ENCODE assay signal across 21 mouse cellular contexts in genomic region chr1:183414081-183414727, GRCm38 (mm10). TPM values are rescaled to one million over a fixed set of nuclear protein-coding genes. Genes with fewer than 3 reads are reported as not detected.
A peak's percentile ranks its signal among the peaks of the same experiment; 100 is the strongest.
DNase-seq lines count a peak whose midpoint lies in the region; ATAC-seq and TF ChIP-seq lines count a peak whose summit lies in the region.
"Had no signal": no experiment of that assay in that cellular context is flagged by ENCODE, and none has a peak within 500 bp of the region (broad histone marks: within the 10 kb centered on the region; RNA-seq: fewer than 3 reads in every experiment).

No protein-coding gene starts in this region.

- ATAC-seq in intestine, postnatal 0 days = peak; percentile 16; the same call in 1 of the 2 replicates
- ATAC-seq in intestine, embryonic 15.5 days = no peak
- ATAC-seq: forebrain, embryonic 14.5 days; intestine, embryonic 16.5 days had no signal

- H3K27me3 ChIP-seq in intestine, postnatal 0 days (replicated peaks; ENCODE audit: control insufficient read depth, insufficient read depth, low read length) = no peaks in the 10 kb centered on the region
- H3K27me3 ChIP-seq in intestine, embryonic 15.5 days (replicated peaks) = no peaks in the 10 kb centered on the region
- H3K27me3 ChIP-seq: heart, embryonic 15.5 days had no signal

- no peak overlapping the region for H3K4me3 ChIP-seq in intestine, postnatal 0 days (ENCODE audit: low read depth, low read length)
- no peak overlapping the region for H3K4me3 ChIP-seq in intestine, embryonic 15.5 days (replicated peaks)
- H3K4me3 ChIP-seq: heart, adult 2 months; heart, embryonic 15.5 days; hindbrain, embryonic 10.5 days had no signal

- TF ChIP-seq CTCF in intestine, postnatal 0 days (IDR thresholded peaks at IDR 0.05; ENCODE audit: low read depth) = no peak

- H3K4me2 ChIP-seq in intestine, postnatal 0 days (replicated peaks; ENCODE audit: low read depth) = no peak overlapping the region
- no peak overlapping the region for H3K4me2 ChIP-seq in intestine, embryonic 15.5 days (replicated peaks)
- H3K4me2 ChIP-seq: heart, embryonic 11.5 days; heart, embryonic 15.5 days; hindbrain, embryonic 14.5 days had no signal

- no peak overlapping the region for H3K9ac ChIP-seq in intestine, postnatal 0 days (ENCODE audit: low read depth, low read length)
- H3K9ac ChIP-seq in intestine, embryonic 15.5 days = no peak overlapping the region
- H3K9ac ChIP-seq: heart, embryonic 15.5 days; hindbrain, embryonic 14.5 days had no signal

- intact Hi-C loops in heart, postnatal 36 days (cut with DNase I) = no loop called here

- H3K9me3 ChIP-seq in intestine, postnatal 0 days (ENCODE audit: control insufficient read depth) = no peaks in the 10 kb centered on the region
- H3K9me3 ChIP-seq in intestine, embryonic 15.5 days = no peaks in the 10 kb centered on the region
- H3K9me3 ChIP-seq: heart, embryonic 15.5 days; hindbrain, embryonic 10.5 days had no signal

- H3K4me1 ChIP-seq in intestine, postnatal 0 days (replicated peaks; ENCODE audit: control insufficient read depth, insufficient read depth, low read length) = no peaks in the 10 kb centered on the region
- no peaks in the 10 kb centered on the region for H3K4me1 ChIP-seq in intestine, embryonic 15.5 days (replicated peaks)
- H3K4me1 ChIP-seq: heart, embryonic 15.5 days; hindbrain, embryonic 10.5 days had no signal

- DNase-seq in 416B (ENCODE audit: low read depth) = peak; percentile 60
- DNase-seq in Muller cell, postnatal 12 days (ENCODE audit: inconsistent ontology term) = peak; percentile 16
- DNase-seq in heart, postnatal 36 days = no peak
- no peak for DNase-seq in embryo, embryonic 9.5 days (ENCODE audit: extremely low spot score)
- DNase-seq: adrenal gland, adult 2 months; adrenal gland, postnatal 25 days; cerebellum, adult 18-20 months; cerebellum, adult 9-11 months; cerebellum, postnatal 36 days; gastrocnemius, postnatal 14 days; heart, adult 2 months; heart, postnatal 14 days had no signal

- no peak overlapping the region for H3K27ac ChIP-seq in intestine, postnatal 0 days (ENCODE audit: low read depth, low read length)
- no peak overlapping the region for H3K27ac ChIP-seq in intestine, embryonic 15.5 days
- H3K27ac ChIP-seq: heart, adult 2 months; heart, embryonic 15.5 days; hindbrain, embryonic 10.5 days; hindbrain, embryonic 14.5 days had no signal

- 87% methylated on average over 15 of the region's 15 CpGs for WGBS in intestine, postnatal 0 days
- WGBS in intestine, embryonic 15.5 days = 87% methylated on average over 15 of the region's 15 CpGs

- H3K36me3 ChIP-seq in intestine, postnatal 0 days (ENCODE audit: control insufficient read depth, insufficient read depth) = peaks cover 25% of the 10 kb centered on the region
- H3K36me3 ChIP-seq in intestine, embryonic 15.5 days = peaks cover 11% of the 10 kb centered on the region

RNA-seq across cellular contexts. Expression of gene Hhipl2, which starts 3.8 kb away (rescaled TPM):
- polyA plus RNA-seq in intestine, postnatal 0 days (2015; fragmentation: Nextera tagmentation; extraction: Ambion mirVana) = not detected in 2 replicates
- polyA plus RNA-seq in intestine, embryonic 15.5 days (2015; fragmentation: Nextera tagmentation; extraction: Ambion mirVana) = not detected in 2 replicates
- under 1 TPM in 1 of 2 experiments, not detected in 1; 0.14 TPM for total RNA-seq in heart, postnatal 36 days (2021)
- total RNA-seq: adrenal gland, adult 2 months; adrenal gland, postnatal 25 days; gastrocnemius, adult 18-20 months; heart, adult 2 months had no signal

RNA-seq across cellular contexts. Expression of gene Taf1a, which starts 25.4 kb away (rescaled TPM):
- 5.3 and 6.2 TPM in 2 replicates for polyA plus RNA-seq in intestine, postnatal 0 days (2015; fragmentation: Nextera tagmentation; extraction: Ambion mirVana)
- polyA plus RNA-seq in intestine, embryonic 15.5 days (2015; fragmentation: Nextera tagmentation; extraction: Ambion mirVana) = 17.9 TPM in 2 replicates
- 10 to 100 TPM; 15.8 to 20.6 TPM for total RNA-seq in heart, postnatal 36 days (2021)

RNA-seq across cellular contexts. Expression of gene Mia3, which starts 44.9 kb away (rescaled TPM):
- 53.9 and 57.3 TPM in 2 replicates for polyA plus RNA-seq in intestine, postnatal 0 days (2015; fragmentation: Nextera tagmentation; extraction: Ambion mirVana)
- polyA plus RNA-seq in intestine, embryonic 15.5 days (2015; fragmentation: Nextera tagmentation; extraction: Ambion mirVana) = 79.7 and 81.0 TPM in 2 replicates
- total RNA-seq in heart, postnatal 36 days (2021) = 100 to 1,000 TPM; 111 to 123 TPM

Comparison
In these comparisons a context has a peak if more than half of its experiments do, and no peak if none do; other contexts are left out.
1. DNase-seq: peak in 416B (single experiment) and Muller cell, postnatal 12 days (single experiment); none in heart, postnatal 36 days (0 of 2) and embryo, embryonic 9.5 days (single experiment).